1 mouse cellular context compared by ENCODE assay signal in genomic region chr7:16942861-16943260, GRCm38 (mm10).
TF ChIP-seq lines count a peak whose summit lies in the region.

No protein-coding gene starts in this region.

TF ChIP-seq in CH12.LX, 34 proteins besides CTCF, POLR2A, EP300 and RAD21:
- TF ChIP-seq MAX (IDR thresholded peaks at IDR 0.05; ENCODE audit: low read length) (no peak), ZMIZ1 (IDR thresholded peaks at IDR 0.05; ENCODE audit: low read depth, low read length) (no peak), USF2 (conservative IDR thresholded peaks at IDR 0.05; ENCODE audit: low read depth, low read length) (no peak), ZNF384 (IDR thresholded peaks at IDR 0.05; ENCODE audit: low read depth, low read length) (peak; percentile 33; the same call in 1 of the 2 replicates), NELFE (IDR thresholded peaks at IDR 0.05; ENCODE audit: low read depth, low read length) (no peak), TBP (conservative IDR thresholded peaks at IDR 0.05; ENCODE audit: low read depth, low read length) (no peak), E2F4 (IDR thresholded peaks at IDR 0.05; ENCODE audit: insufficient replicate concordance, low read depth, low read length) (no peak)
